Mouse (Mus musculus) thymus, adult 2 months (tissue): ENCODE results near the gene Pgls. TPM values are rescaled to one million over a fixed set of nuclear protein-coding genes. Genes with fewer than 3 reads are reported as not detected.

Experiments
- DNase-seq: peaks from one replicate; pipeline ENCODE4 v3.0.0; 2021
- H3K27ac ChIP-seq: fragments of 200-500 bp; 2 replicates; pipeline ENCODE4 v1.5.1; 2012; ENCODE audit warnings: low read length, control low read depth; ENCODE audit not compliant: control insufficient read depth, insufficient read depth
- H3K27me3 ChIP-seq: fragments of 200-500 bp; 2 replicates; pipeline ENCODE4 v1.6.1; 2012; ENCODE audit warnings: mild to moderate bottlenecking, low read length, moderate library complexity, mixed read lengths; ENCODE audit not compliant: control insufficient read depth, insufficient read depth
- H3K36me3 ChIP-seq: fragments of 200-500 bp; 2 replicates; pipeline ENCODE4 v1.6.1; 2012; ENCODE audit warnings: mild to moderate bottlenecking, low read length, moderate library complexity; ENCODE audit not compliant: control insufficient read depth, insufficient read depth
- H3K4me1 ChIP-seq: fragments of 200-500 bp; replicated peaks from 2 replicates; pipeline ENCODE4 v1.6.1; 2012; ENCODE audit warnings: low read length; ENCODE audit not compliant: control insufficient read depth, insufficient read depth
- H3K4me3 ChIP-seq: fragments of 200-500 bp; 2 replicates; pipeline ENCODE4 v1.5.1; 2012; ENCODE audit warnings: mild to moderate bottlenecking, low read length, control low read depth, moderate library complexity; ENCODE audit not compliant: control insufficient read depth, insufficient read depth
- CTCF ChIP-seq: fragments of 200-500 bp; IDR thresholded peaks from 2 replicates; pipeline ENCODE4 v1.5.1; 2012; ENCODE audit warnings: mild to moderate bottlenecking, control low read depth, low read length, moderate library complexity, borderline replicate concordance; ENCODE audit not compliant: control insufficient read depth, poor library complexity, insufficient read depth; ENCODE audit errors: extremely low read depth
- POLR2A ChIP-seq: fragments of 200-500 bp; IDR thresholded peaks from 2 replicates; pipeline ENCODE4 v1.6.1; 2012; ENCODE audit warnings: mild to moderate bottlenecking, low read length, control low read depth, moderate library complexity; ENCODE audit not compliant: control insufficient read depth, poor library complexity, insufficient read depth; ENCODE audit errors: extremely low read depth
- whole genome bisulfite sequencing: fragments of 180-500 bp; shearing (Covaris S2); methylation state at CpG from one replicate; pipeline ENCODE4 v1.1.7; 2018; 5-methylcytosine and 5-hydroxymethylcytosine counted together
- polyA plus RNA-seq: library from polyadenylated mRNA; depleted of rRNA; stranded (reverse); fragments of >200 nt; gene quantifications from 2 replicates; pipeline ENCODE4 v1.2.3, GENCODE M21; 2012

Pgls gene
- polyA plus RNA-seq, 1 experiment, result 280 TPM

GRCm38 (mm10) chr8:71552770-71553169 is 39.2 kb upstream of the Pgls start:
- TF ChIP-seq CTCF (no peak), POLR2A (no peak)
- DNase-seq, result no peak
- no peak overlapping the region for H3K27ac ChIP-seq
- peaks cover 43% of the 10 kb centered on the region for H3K4me1 ChIP-seq
- H3K27me3 ChIP-seq, result no peaks in the 10 kb centered on the region
- H3K4me3 ChIP-seq, result no peak overlapping the region
- 95% methylated on average over 6 of the region's 6 CpGs for WGBS
- H3K36me3 ChIP-seq, result no peaks in the 10 kb centered on the region

GRCm38 (mm10) chr8:71554001-71554400 is 38.0 kb upstream of the Pgls start:
- no peaks in the 10 kb centered on the region for H3K27me3 ChIP-seq
- H3K36me3 ChIP-seq, result no peaks in the 10 kb centered on the region
- H3K27ac ChIP-seq, result no peak overlapping the region
- no peak for TF ChIP-seq CTCF
- TF ChIP-seq POLR2A, result no peak
- WGBS, result 76% methylated on average over 6 of the region's 6 CpGs
- H3K4me1 ChIP-seq, result peaks cover 45% of the 10 kb centered on the region
- DNase-seq, result no peak
- H3K4me3 ChIP-seq, result no peak overlapping the region

GRCm38 (mm10) chr8:71554644-71555043 is 37.3 kb upstream of the Pgls start:
- no peaks in the 10 kb centered on the region for H3K36me3 ChIP-seq
- 98% methylated on average over 2 of the region's 2 CpGs for WGBS
- no peak overlapping the region for H3K27ac ChIP-seq
- TF ChIP-seq POLR2A, result no peak
- TF ChIP-seq CTCF, result no peak
- H3K27me3 ChIP-seq, result no peaks in the 10 kb centered on the region
- H3K4me3 ChIP-seq, result no peak overlapping the region
- H3K4me1 ChIP-seq, result peaks cover 51% of the 10 kb centered on the region
- no peak for DNase-seq

- TF ChIP-seq POLR2A (peak; percentile 41; the same call in 1 of the 2 replicates), CTCF (no peak)
- DNase-seq, result peak; percentile 76
- H3K4me1 ChIP-seq, result peaks cover 50% of the 10 kb centered on the region
- H3K4me3 ChIP-seq, result peak within 1 kb of the TSS; percentile 70
- H3K27me3 ChIP-seq, result no peaks in the 10 kb centered on the region
- H3K36me3 ChIP-seq, result no peaks in the 10 kb centered on the region
- peak within 1 kb of the TSS; percentile 53; the same call in 1 of the 2 replicates for H3K27ac ChIP-seq
- WGBS, result 1% methylated on average over 70 of the region's 70 CpGs
These were observed 33.7 kb upstream of the Pgls start, which contains the start of gene Tmem221 for GRCm38 (mm10) chr8:71558071-71558957. Gene Tmem221, minus strand, starts transcription at chr8:71558871.

- peaks cover 42% of the 10 kb centered on the region for H3K4me1 ChIP-seq
- 2% methylated on average over 24 of the region's 24 CpGs for WGBS
- H3K27ac ChIP-seq, result no peak overlapping the region
- no peaks in the 10 kb centered on the region for H3K36me3 ChIP-seq
- TF ChIP-seq POLR2A (0 out of 2 replicates have a peak, but pooled peaks have one; percentile 43), CTCF (peak; percentile 56; the same call in 1 of the 2 replicates)
- DNase-seq, result peak; percentile 80
- no peaks in the 10 kb centered on the region for H3K27me3 ChIP-seq
- peak overlapping the region; percentile 70 for H3K4me3 ChIP-seq
These were observed 32.9 kb upstream of the Pgls start for GRCm38 (mm10) chr8:71558958-71559690.

- Histone ChIP-seq H3K27me3 (no peaks in the 10 kb centered on the region), H3K4me1 (peaks cover 39% of the 10 kb centered on the region), H3K4me3 (no peak overlapping the region), H3K27ac (no peak overlapping the region), H3K36me3 (no peaks in the 10 kb centered on the region)
- 86% methylated on average over 3 of the region's 3 CpGs for WGBS
- DNase-seq, result no peak
- TF ChIP-seq POLR2A, result no peak
- no peak for TF ChIP-seq CTCF
These were observed 31.9 kb upstream of the Pgls start for GRCm38 (mm10) chr8:71560071-71560470.
